Mouse (Mus musculus): Measurements from ENCODE around the gene Rdh13. TPM values are rescaled to one million over a fixed set of nuclear protein-coding genes. Genes with fewer than 3 reads are reported as not detected.

Rdh13 gene
- 10 to 100 TPM; 17.4 to 27.8 TPM for polyA plus RNA-seq (2017; shearing (Covaris generic))

- ATAC-seq: peak; percentile 100
These were observed at the start of gene Rdh13 for GRCm38 (mm10) chr7:4445216-4445791. Gene Rdh13 (minus strand): TSS chr7:4445649.

DNA sequence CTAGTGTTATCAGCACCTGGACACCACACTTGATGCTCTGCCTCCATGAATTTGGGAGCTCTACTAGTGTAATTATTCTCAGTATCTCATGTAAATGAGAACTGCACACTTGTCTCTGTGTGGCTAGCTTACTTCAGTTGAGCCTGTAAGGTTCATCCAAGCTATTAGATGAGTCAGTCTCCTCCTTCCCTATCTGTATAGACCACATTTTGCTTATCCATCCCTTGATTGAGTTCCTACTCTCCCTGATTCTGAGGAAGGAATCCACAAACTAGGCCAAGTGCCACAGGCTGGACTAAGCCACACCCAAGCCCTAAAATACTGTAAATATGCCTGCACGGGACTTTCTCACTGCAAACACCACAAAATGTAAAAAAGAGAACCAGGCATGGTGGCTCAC is 48.5 kb upstream of the Rdh13 start:
- no peak for ATAC-seq

GRCm38 (mm10) chr7:4492284-4493224 is 47.1 kb upstream of the Rdh13 start:
- ATAC-seq: peak; percentile 98

DNA sequence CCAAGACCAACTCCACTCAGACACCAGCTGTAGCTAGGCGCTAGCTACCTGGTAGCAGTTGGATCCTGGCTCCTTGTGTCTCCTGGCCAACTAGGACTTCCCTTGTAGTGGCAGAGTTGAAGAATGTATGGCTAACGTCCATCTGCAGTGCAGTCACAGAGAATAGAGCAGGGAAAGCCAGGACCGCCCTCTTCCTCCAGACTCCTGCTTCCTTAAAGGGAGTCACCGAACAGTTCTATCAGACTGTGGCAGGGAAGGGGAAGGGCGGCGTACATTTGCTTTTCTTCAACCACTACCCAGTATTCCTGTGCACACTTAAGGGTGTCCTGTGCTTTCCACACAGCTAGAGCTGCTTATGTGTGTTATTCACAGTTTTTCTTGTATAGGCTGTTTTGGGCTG is 45.9 kb upstream of the Rdh13 start:
- ATAC-seq: no peak

GRCm38 (mm10) chr7:4482281-4482680 is 36.8 kb upstream of the Rdh13 start:
- ATAC-seq: no peak

DNA sequence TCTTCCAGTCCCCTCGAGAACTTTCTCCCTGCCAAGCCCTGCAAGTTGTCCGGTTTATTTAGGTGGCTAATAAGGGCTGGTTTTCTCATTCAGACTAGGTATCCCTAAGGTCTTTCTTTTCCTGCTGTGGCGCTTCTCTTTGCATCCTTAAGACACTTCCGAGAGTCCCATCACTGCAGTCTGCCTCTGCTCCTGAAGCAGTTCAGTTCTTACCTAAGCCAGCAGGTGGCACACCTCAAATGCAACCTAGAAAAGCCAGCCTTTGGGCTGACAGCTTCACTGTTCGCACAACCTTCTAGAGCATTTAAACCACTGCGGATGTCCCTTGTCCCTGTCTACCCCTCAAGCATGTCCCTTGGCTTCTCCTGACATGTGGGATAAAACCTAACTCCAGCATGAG is 34.2 kb upstream of the Rdh13 start:
- peak; percentile 78 for ATAC-seq

DNA sequence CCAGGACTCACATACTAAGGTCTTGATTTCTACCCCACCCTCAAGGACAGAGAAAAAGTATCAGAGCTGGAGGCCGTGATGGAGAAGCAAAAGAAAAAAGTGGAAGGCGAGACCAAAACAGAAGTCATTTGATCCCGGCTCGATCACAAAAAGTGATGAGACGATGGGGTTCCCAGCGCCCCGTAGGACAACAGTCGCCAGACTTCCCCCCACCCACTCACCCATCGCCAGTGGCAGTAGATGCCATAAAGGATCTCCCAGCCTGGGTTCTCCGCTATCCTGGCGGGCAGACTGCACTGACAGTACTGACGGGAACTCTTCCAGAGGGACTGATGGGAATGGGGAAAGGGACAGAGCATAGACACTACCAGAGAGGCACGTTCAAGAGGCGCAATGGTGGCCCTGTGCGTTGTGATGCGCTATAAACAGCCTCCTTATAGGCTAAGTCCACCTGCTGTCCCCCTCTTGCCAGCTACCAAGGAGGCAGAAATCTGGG is 33.4 kb upstream of the Rdh13 start:
- no peak for ATAC-seq

DNA sequence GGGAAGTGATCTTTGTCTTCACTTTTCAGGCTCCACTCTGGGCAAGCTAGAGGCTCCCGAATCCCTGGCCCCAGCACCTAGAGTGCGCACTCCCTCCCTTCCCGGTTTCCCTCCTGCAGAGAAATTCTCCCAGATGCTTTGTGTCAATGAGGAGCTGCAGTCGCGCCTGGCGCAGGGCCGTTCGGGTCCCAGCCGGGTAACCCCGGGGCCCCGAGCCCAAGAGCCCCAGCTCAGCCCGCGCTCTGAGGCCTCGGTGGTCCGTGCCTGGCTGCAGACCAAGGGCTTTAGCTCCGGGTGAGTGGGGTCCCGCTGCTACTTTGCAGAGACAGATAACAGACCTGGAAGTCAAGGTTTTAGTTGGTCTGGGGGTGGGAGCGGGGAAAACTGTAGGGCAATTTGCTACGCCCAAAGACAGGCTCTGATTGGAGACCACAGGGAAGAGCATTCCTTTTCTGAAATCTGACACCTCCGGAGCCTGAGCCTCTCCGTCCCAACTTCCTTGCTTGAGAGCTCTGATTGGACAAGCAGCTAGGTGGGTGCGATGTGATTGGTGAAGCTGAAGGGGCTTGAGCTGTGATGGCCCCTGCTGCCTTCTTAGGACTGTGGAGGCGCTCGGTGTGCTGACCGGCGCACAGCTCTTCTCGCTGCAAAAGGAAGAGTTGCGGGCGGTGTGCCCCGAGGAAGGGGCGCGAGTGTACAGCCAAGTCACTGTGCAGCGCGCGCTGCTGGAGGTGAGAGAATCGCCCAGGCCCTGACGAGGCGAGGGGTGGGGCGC is 32.8 kb upstream of the Rdh13 start:
- ATAC-seq: no peak

DNA sequence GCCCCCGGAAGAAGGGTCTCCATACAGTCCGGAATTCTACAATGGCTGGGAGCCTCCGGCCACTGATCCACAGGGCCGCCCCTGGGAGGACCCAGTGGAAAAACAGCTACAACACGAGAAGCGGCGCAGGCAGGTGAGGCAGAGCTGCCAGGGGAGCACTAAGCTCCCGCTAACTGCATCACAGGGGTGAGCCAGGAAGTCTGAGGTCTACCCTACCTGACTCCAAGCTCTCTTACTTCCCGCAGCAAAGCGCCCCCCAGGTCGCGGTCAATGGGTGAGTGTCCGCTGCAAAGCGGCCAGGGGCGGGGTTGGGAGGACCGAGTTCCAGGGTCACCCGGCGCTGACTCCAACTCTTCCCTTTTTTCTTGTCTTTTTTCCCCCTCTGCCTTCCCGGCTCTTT is 28.5 kb upstream of the Rdh13 start:
- ATAC-seq: no peak

- ATAC-seq: no peak
These were observed 25.7 kb upstream of the Rdh13 start for GRCm38 (mm10) chr7:4471179-4471555.

GRCm38 (mm10) chr7:4470275-4471178 is 25.1 kb upstream of the Rdh13 start:
- peak; percentile 69 for ATAC-seq

GRCm38 (mm10) chr7:4467801-4468200 is 22.4 kb upstream of the Rdh13 start:
- no peak for ATAC-seq

- ATAC-seq: peak; percentile 79
These were observed 18.9 kb upstream of the Rdh13 start for GRCm38 (mm10) chr7:4464194-4464824.

GRCm38 (mm10) chr7:4460576-4461434 is 15.4 kb upstream of the Rdh13 start, which contains the start of gene Eps8l1:
Gene Eps8l1 (plus strand): TSS chr7:4460674.
- ATAC-seq: no peak

GRCm38 (mm10) chr7:4452644-4453043 is 7.2 kb upstream of the Rdh13 start:
- ATAC-seq: no peak

GRCm38 (mm10) chr7:4449211-4449610 is 3.8 kb upstream of the Rdh13 start:
- no peak for ATAC-seq

DNA sequence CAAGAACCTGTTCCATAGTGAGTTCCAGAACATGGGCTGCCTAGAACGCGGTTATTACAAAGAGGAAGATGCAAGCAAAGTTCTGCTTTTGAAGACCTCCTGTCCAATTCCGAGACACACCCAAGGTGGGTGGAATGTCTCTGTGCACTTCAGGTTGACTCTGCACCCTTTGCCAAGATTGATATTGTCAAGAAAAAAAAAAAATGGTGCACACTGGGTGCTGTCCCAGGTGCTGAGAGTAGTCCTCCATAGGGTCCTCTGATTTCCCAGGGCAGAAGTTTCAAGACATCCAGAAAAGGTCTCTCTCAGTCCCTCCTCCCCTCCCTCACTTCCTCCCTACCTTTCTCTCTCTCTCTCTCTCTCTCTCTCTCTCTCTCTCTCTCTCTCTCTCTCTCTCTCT is 3.0 kb upstream of the Rdh13 start:
- no peak for ATAC-seq

- ATAC-seq: no peak
These were observed 1.7 kb upstream of the Rdh13 start for GRCm38 (mm10) chr7:4447138-4447537.

GRCm38 (mm10) chr7:4440549-4440948 is 4.9 kb downstream of the Rdh13 start:
- no peak for ATAC-seq

DNA sequence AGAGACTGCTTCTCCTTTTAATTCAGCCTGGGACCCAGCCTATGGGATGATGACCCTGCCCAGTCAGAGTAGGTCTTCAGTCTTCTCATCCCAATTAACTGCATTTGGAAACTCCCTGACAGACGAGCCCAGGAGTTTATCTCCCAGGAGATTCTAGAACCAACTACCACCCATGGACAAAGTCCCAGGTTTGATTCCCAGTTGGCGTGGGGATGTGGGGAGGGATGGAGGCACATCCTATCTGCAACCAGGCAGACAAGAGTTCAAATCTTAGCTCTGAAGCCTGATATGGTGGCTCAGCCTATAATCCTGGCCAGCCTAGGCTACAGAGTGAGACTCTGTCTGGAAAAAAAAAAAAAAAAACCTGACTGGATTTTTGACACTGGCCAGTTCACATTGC is 7.7 kb downstream of the Rdh13 start:
- no peak for ATAC-seq
